Mouse (Mus musculus) liver, adult 2 months (tissue): Measurements from ENCODE around the gene Cbx8.

ENCODE experiments used
- CTCF ChIP-seq: fragments of 200-500 bp; IDR thresholded peaks from 2 replicates; pipeline ENCODE4 v1.5.1; 2011; ENCODE audit warnings: low read depth, low read length, control low read depth
- POLR2A ChIP-seq: fragments of 200-500 bp; IDR thresholded peaks from 2 replicates; pipeline ENCODE4 v1.6.1; 2011; ENCODE audit warnings: low read length, control low read depth; ENCODE audit not compliant: insufficient read depth; ENCODE audit errors: extremely low read depth

- TF ChIP-seq POLR2A = no peak
- no peak for TF ChIP-seq CTCF
Measured at GRCm38 (mm10) chr11:119021180-119021579, 19.6 kb downstream of the Cbx8 start.
